Mouse (Mus musculus) gastrocnemius, postnatal 10 days (tissue): ENCODE results near the gene Egfl8. TPM values are rescaled to one million over a fixed set of nuclear protein-coding genes. Genes with fewer than 3 reads are reported as not detected.

ENCODE experiments used
- DNase-seq: peaks from one replicate; pipeline ENCODE4 v3.0.0; 2021; ENCODE audit warnings: mixed read lengths
- total RNA-seq, 2 experiments: library from RNA; stranded (reverse); gene quantifications; 2 replicates each; pipeline ENCODE4 v1.2.3; 2021

The Egfl8 gene
- total RNA-seq, 2 experiments from 2014 or later, result 13.8 to 15.2 TPM

DNA sequence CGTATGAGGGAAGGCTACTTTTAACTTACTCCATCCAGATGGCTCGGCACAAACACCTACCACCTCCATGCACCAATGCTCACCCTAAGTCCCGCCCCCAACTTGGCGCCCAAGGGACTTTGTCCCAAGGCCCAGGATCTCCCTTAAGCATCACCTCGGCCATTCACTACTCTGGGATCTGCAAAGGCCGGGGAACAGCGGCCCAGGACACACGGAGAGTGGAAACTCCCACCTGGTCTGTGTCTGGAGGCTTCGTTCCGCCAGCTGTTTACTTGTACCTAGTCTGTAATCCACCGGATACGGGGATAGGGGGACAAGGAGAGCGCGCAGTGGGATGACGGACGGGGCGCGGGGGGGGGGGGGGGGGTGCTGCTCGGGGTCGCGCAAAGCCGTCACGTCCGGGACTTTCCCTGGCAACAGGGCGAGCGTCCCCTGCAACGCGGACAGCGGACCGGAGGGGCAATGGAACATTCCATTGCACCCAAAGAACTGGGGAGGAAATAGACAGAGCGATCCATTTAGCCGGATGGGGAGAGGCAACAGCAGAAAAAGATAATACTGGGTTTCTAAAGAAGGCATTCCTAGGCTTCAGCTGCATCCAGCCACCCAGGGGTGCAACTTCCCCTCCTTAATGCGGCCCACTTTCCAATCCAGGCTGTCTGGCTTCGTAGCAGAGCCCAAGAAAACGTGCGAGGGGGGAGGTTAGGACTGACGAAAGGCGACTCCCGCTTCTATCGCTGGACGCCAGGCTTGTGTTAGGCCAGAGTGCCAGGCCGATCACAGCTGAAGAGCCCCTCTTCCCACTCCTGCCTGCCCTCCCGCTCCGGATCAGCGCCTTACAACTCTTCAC, 11.5 kb upstream of the Egfl8 start:
- peak; percentile 87 for DNase-seq

DNA sequence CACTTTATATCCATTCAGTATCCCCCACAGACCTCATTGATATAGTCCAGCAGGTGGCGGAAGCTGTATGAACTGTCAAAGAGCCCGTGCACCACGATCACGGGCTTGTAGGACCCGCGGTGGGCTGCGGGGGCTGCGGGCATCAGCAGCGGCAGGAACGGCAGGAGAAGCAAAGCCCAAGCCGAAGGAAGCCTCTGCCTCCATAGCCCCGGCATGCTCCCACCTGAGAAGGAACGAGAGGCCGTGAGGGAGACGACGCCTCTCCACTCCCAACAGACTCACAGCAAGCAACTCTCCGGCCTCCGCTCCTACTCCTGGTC, 11.0 kb upstream of the Egfl8 start:
- peak; percentile 29 for DNase-seq

DNA sequence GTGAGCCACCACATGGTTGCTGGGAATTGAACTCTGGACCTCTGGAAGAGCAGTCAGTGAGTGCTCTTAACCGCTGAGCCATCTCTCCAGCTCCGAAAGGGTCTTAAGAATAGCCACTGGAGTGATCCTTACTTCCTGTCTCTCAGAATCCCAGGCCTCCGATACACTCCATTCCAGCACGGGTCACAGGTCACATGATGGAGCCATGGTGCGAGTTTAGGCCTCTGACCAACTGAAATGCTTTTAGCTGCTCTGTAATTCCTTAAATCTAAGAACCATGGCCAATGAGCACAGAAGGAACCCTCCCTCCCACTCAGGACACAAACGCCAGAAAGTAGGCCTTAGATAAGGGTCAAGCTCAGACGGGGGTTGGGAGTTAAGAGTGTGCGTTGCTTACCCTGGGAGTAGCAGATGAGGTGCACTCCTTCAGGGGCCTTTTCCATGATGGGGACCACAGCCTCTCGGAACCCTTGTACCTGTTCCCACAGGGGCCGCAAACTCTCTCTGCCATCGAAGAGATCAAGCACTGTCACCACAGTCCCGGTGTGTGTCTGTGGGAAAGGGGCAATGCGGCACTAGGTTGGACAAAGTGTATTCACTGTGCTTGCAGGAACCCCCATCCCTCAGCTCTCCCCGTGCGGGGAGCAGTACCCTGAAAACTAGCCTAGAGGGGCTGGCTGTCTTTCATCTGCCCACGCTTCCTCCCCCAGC, 10.4 kb upstream of the Egfl8 start:
- no peak for DNase-seq

DNA sequence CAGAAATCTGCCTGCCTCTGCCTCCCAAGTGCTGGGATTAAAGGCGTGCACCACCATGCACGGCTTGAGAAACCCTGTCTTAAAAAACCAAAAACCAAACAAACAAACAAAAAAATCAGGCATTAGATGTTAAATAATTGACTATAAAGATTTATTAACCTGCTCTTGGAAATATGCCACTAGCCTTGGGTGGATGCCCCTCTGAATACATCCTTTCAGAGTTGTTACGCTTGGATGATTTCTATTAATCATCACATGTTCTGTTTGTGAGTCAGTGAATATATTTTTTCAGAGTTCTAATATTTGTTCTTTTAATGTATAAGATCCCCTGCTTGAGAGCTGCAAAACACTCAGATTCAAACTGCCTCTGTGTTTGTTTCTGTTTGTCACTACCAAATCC, 9.2 kb upstream of the Egfl8 start:
- DNase-seq, result no peak

DNA sequence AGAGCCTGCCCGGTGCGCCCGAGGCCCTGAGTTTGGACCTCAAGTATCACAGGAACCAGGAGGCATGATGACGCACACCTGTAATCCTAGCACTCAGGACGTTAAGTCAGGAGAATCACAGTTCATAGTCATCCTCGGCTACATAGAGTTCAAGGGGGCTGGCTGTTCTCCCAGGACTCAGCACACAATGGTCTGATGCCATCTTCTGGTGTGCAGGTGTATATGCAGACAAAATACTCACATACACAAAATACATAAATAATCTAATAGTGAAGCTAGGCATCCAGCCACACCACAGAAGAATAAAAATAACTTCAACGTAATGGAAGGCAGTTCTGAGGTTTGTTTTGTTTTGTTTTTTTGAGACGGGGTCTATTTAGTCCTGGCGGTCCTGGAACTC, 7.4 kb upstream of the Egfl8 start:
- no peak for DNase-seq

DNA sequence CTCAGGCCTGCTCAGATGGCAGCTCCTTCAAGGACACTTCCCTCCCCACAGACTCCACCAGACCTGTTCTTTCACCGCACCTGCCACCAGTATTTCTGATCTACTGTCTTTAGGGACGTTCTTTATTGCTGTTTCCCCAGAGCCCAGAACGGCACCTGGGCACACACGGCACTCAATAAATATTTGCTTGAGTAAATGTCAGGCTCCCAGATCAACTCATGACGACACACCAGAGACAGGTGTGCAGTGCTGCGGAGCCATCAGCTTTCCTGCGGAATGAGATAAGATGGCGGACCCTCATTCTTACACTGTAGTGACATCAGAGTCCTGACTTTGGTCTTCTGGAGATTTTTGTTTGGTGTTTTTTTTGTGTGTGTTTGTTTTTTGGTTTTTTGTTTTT, 5.2 kb upstream of the Egfl8 start:
- no peak for DNase-seq

DNA sequence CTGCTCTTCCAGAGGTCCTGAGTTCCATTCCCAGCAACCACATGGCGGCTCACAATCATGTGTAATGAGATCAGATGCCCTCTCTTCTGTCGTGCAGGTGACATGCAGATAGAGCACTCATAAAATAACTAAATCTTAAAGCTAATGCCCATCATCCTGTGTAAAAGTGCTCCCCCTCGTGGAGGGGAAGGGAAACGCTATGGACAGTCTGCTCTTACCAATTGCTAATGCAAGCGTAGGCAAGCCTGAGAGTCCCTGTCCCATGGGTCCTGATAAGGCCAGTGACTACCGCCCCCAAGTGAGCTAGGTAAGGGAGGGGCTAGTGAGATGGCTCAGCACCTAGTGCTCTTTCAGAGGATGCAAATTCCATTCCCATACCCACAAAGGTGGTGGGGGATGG, 3.2 kb upstream of the Egfl8 start:
- DNase-seq, result peak; percentile 53

DNA sequence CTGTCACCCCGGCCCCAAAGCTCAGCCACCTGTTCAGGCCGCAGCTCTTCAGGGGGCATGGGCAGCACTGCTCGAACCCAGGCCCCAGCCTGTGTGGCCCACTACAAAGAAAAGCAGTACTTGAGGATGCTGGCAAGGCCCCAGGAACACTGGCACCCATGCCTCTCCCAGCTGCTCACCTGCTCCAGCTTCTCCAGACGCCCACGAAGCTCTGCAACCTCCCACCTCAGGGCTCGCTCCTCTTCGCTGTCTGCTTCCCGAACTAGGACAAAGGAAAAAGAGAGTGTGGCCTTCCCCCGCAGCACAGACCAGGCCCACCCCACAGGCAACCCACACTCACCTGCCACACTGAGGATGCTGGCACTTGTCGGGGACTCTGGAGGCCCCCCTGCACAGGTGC, 1.9 kb downstream of the Egfl8 start:
- no peak for DNase-seq

DNA sequence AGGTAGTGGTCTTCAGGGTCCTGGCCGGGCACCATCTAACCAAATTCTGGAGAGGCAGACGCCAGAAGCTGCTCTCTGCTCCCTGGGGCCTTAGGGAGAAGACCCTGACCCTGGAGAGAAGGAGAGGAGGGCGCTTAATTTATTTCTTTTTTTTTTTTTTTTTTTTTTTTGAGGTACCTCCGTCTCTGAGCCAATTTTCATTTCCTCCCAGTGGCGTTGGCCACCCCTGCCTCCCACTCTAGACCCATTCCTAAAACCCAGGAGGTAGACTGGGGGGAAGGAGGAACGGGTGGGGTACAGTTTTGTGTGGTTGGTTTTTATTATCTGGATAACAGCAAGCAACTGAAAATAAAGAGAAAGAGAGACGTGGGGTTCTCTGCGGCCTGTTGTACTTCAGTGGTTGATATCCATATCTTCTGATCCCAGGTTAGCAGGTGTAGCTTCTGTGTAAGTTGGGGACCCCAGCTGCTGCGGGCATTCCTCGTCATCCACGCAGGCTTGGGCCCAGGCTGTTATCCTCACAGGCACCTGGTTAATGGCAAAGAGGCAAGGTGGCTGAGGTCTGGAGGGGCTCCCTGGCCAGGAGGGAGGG, 2.6 kb downstream of the Egfl8 start:
- DNase-seq, result no peak

DNA sequence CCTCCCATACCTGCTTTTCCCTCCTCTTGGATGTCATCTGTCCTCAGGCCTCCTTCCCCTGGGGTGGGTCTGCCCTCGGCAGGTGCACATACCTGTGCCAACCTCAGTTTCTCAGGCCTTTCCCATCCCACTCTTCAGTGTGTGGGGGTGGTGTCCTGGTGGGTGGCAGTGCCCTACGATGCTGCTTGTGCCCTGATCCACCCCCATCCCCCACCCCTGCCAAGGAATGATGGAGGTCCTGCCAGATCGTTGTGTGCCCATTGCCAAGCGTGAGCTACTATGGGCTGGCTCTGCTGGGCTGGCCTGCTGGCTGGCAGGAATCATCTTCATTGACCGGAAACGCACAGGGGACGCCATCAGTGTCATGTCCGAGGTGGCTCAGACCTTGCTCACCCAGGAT, 4.7 kb downstream of the Egfl8 start:
- DNase-seq, result no peak

DNA sequence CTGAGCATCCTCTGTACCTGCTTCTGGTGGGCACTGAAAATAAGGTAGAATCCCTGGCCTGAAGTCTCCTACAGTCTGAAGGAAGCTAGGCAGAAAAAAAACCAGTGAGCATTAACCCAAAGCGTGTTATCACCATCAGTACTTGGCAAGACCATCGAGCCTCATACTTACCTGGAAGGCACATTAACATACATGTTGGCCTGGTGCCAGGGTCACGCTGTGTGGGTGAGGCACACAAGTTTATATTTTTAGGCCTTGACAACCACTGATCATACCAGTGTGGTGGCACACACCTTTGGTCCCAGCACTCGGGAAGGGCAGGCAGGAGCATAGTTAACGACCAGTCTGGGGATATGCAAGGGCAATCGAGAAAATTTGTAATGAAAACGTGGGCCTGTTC, 7.8 kb downstream of the Egfl8 start:
- DNase-seq, result no peak

DNA sequence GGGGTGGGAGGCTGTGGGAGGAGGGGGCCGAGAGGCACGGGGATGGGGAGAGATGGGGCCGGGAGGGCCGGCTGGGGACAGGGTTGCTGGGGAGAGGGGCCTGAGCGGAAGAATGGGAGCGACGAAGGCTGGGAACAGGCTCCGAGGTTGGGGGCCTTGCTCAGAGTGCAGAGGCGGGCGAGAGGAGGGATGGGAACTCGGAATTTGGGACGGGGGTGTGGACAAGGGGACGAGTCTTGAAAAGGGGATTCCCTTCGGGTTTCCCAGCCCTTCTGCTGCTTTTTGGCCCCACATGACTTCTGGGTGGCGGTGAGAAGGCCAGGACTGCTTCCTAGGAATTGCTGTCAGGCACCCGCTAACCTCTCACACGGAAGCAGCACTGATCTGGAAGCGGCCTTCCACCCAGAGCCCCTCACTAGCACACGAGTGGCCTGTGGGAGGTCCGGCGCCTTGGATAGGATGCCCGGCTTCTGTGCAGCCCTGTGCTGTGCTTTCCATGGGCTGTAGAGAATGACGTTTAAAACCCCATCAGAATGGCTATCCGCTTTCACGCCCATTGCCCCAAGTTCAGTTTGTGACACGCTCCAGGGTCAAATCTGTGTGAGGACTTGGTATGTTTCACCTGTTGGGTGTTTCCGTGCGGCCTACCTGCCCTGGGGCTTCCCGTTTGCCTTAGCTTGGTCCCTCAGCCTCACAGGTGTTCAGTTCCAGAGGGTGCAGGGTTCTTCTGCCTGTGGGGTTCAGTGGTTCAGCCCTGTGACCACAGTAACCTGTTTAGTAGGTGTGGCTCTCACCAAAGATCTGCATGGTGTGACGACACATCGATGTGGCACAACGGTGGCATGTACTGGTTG, 9.4 kb downstream of the Egfl8 start:
- no peak for DNase-seq

DNA sequence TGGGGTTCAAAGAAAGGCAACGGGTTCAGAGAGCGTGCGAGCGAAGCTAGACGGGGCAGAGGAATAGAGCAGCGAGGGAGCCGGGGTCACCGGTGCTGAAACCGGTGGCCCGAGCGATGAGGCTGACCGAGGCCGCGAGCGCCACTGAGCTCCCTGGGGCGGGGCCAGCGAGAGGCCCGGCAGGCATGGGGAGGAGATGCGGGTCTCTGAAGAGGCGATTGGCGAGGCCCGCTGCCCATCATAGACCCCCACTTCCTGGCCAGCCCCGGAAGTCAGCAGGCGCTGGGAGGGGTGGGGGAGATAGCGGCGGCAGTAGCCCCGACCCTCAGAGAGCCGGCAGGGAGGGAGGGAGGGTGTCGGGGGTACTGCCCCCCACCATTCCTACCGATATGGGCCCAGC, 10.2 kb downstream of the Egfl8 start:
- DNase-seq, result peak; percentile 97

DNA sequence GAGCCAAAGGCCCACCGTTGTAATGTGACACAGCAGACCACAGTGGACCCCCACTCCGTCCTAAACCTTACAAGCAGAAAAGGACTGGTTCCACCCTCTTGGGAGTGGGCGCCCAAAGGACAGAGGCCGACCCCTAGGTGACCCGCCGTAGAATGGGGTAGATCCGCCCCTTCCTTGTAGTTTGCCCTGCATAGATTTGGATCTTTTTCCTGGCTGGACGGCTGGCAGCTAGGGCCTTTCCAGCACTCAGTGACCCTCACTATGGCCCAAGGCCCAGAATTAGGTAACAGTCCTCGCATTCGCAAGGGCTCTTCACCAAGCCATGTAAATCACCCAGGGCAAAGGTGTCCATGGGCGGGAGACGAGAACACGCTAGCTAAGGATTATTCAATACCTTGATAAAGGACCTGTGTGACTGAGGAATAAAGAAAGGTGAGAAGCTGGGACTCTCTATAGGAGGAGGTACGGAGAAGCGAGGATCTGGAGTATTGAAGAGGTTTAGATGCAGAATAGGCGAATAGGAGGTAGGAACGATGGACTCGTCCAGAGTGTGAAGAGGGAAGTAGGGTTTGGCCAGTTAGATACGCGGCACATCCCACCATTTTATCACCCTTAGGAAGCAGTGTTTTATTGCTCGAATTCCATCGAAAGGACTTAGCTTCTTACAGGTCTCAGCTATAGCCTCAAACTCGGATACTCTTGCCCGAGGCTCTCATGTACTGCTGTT, 11.1 kb downstream of the Egfl8 start:
- no peak for DNase-seq

DNA sequence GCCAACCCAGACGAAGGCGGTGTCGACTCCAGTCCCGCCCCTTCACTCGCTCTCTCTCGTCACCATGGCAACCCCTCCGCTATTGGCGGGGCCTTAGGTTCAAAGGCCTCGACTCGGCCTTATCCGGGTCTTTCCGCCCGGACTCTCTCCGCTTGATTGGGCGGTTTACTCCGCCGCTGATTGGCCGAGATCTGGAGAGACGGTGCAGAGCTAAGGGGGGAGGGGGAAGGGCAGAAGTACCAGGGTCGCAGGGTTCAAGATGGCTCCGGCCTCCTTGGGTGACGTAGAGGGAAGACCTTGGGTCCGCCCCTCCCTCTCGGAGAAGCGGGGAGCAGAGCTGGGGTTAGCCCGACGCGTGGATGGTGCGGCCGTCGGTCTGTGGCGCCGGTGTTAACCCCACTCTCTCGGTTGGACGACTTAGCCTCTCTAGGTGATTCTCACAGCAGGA, 11.7 kb downstream of the Egfl8 start, which contains the start of gene Agpat1:
Gene Agpat1, plus strand, starts transcription at position 202 of the 448 bp plus-strand sequence.
- peak; percentile 97 for DNase-seq

DNA sequence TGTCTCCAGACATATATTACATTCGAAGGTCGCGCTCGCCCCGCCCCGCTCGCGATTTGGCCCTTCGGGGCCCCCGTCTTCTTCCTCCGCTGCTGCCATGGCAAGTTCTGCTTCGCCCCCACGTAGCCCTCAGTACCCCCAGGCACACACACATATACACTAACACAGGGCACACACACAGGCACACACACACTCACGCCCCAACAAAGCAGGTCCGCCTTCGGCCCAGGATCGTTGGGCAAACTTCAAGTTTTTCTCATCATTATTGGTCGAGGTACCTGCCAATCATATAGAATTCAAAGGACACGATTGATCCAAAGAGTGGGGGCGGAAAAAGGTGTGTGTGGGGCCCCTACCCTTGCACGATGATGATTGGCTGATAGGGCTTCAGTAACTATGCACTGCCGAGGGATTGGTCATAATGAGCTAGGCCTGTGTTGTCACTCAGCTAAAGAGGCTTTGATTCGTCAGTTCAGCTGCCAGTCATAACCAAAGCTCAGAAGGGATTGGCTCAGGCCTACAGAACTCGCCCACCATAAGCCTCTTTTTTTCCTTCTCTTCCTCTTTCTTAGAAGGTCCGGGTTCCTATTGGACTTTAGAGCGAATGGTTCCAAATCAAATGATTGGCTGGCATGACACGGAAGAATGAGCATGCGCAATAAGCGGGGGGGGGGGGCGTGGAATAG, 12.3 kb downstream of the Egfl8 start, which contains the start of gene Rnf5:
Gene Rnf5, minus strand, starts transcription at position 316 of the 686 bp plus-strand sequence.
- peak; percentile 97 for DNase-seq

DNA sequence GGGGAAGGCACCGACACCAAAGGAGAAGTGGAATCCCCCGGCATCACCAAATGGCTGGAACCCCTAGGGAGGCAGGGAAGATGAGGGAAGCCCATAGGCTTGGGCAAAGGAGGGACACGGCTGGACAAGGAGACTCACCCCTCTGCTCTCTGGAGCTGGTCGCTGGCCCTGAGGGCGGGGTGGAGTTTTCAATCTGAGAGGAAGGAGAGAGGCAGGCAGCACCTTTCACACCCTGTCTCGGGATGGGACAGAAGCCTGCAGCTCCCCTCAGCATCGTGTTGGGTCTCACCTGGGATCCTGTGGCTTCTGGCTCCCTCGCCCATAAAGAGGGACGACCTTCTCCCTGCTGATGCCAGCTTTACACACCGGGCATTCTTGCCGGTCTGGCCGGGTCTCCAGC, 14.0 kb downstream of the Egfl8 start:
- no peak for DNase-seq

DNA sequence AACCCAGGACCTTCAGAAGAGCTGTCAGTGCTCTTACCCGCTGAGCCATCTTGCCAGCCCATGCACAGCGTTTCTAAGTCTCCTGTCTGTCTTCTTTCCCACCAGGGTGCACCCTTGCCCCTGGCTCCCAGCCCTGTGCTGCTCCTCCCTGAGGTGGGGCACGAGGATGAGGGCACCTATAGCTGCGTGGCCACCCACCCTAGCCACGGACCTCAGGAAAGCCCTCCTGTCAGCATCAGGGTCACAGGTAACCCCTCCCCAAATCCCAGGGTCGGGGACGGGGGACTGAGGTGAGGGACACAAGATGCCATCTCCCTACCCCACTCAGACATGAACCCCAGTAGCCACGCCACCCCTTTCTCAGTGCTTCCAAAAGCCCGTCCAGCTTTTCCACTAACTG, 15.9 kb downstream of the Egfl8 start:
- no peak for DNase-seq

DNA sequence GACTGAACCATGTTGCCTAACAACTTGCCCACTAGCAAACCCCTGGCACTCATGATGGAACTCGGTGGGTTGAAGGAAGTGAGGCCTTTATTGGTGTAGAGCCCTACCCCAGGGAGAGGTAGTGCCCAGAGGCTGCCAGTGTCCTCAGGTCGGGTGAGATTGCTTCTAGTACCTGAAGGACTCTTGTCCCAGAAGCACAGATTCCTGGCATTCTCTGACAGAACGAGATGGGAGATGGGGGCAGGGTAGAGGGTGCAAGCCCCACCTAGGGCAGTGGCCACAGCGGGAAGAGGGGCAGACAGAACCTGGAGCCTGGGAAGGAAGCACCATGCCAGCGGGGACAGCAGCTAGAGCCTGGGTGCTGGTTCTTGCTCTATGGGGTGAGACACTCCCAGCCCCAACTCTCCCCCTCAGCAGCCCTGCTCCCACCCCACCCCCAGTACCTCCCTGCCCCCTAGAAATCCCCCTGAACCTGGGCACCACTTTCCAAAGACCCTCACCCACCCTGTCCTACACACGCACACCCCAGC, 18.1 kb downstream of the Egfl8 start, which contains the start of gene Ager:
Gene Ager, plus strand, starts transcription at position 297 of the 530 bp plus-strand sequence.
- no peak for DNase-seq

DNA sequence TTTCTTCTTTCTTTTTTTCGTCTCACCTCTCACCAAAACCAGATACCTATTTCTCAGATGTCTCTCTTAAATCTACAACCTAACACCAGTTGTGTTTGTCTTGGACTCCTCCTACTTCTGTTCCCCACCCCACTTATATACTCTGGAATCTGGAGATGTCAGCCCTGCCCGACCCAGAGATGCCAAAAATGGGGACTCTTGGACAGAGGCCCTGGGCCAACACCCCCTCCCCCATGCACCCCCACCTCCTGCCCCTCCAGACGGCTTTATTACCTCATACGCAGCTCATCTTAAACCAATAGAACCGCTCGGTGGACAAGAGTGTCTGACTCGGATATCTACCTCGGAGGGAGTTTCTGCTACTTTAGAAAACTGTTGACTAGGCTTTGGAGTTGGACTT, 19.7 kb downstream of the Egfl8 start:
- no peak for DNase-seq
